Mouse (Mus musculus): Measurements from ENCODE around the gene Fam205a4.
"Not testable (repeated sequence)": the region's sequence is repeated elsewhere in the genome, so short reads cannot be mapped to it uniquely, and the experiment has no call there.

The Fam205a4 gene

GRCm38 (mm10) chr4:41965758-41966157 lies at the start of gene Fam205a4:
TSS of gene Fam205a4 (plus strand) at chr4:41966058.
- not testable (repeated sequence) for DNase-seq (ENCODE audit: low read depth, low spot score)

GRCm38 (mm10) chr4:41941272-41941671 lies 24.6 kb upstream of the Fam205a4 start, which contains the start of gene Gm20878:
TSS of gene Gm20878 (plus strand) at chr4:41941572.
- DNase-seq (ENCODE audit: low read depth, low spot score), result not testable (repeated sequence)
